Mouse (Mus musculus): ENCODE measurements around the gene Taf13. TPM values are rescaled to one million over a fixed set of nuclear protein-coding genes. Genes with fewer than 3 reads are reported as not detected.

The Taf13 gene
- 10 to 100 TPM; 34.9 to 35.4 TPM for total RNA-seq (2021)

- intact Hi-C loops (cut with DNase I) = no loop called here
- peak; percentile 98 to 99 for DNase-seq (ENCODE audit: low spot score in 2 of 2)
Observed at GRCm38 (mm10) chr3:108571443-108572294, at the start of gene Taf13. TSS of gene Taf13 (plus strand) at chr3:108571698.

- no peak for DNase-seq (ENCODE audit: low spot score in 2 of 2)
- intact Hi-C loops (cut with DNase I) = no loop called here
Observed at GRCm38 (mm10) chr3:108523415-108523814, 48.1 kb upstream of the Taf13 start.

- no peak for DNase-seq (ENCODE audit: low spot score in 2 of 2)
- intact Hi-C loops (cut with DNase I) = no loop called here
Observed at GRCm38 (mm10) chr3:108528489-108528888, 43.0 kb upstream of the Taf13 start.

GRCm38 (mm10) chr3:108533114-108533885, 38.2 kb upstream of the Taf13 start:
- intact Hi-C loops (cut with DNase I) = no loop called here
- DNase-seq (ENCODE audit: low spot score in 2 of 2) = no peak

DNA sequence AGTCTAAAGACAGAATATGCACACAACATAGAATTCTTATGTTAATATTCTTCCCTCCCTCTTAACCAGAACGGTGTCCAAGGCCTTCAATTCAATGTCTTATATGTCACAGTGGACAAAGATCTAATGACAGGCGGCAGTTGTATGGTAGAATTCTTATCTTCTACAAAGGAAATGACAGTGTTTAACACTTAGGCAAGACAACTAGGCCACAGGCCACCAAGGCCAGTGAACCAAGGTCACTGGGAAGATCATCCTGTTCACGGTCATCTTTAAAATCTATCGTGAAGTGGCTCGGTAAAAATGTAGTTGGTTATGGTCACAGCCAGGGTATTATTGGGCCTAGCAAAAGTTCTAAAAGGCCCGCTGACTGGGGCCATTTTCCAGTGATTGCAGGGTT, 37.5 kb upstream of the Taf13 start, which contains the start of gene 1700013F07Rik:
TSS of gene 1700013F07Rik (plus strand) at position 200 of the 400 bp plus-strand sequence.
- intact Hi-C loops (cut with DNase I) = no loop called here
- DNase-seq (ENCODE audit: low spot score in 2 of 2) = no peak

- intact Hi-C loops (cut with DNase I) = loop anchor here (1.0 kb wide), 1 partner anchor 55 kb away; the partner anchor contains the start of gene Wdr47
- DNase-seq (ENCODE audit: low spot score in 2 of 2) = peak; percentile 19 to 36
Observed at GRCm38 (mm10) chr3:108535896-108536516, 35.5 kb upstream of the Taf13 start.

DNA sequence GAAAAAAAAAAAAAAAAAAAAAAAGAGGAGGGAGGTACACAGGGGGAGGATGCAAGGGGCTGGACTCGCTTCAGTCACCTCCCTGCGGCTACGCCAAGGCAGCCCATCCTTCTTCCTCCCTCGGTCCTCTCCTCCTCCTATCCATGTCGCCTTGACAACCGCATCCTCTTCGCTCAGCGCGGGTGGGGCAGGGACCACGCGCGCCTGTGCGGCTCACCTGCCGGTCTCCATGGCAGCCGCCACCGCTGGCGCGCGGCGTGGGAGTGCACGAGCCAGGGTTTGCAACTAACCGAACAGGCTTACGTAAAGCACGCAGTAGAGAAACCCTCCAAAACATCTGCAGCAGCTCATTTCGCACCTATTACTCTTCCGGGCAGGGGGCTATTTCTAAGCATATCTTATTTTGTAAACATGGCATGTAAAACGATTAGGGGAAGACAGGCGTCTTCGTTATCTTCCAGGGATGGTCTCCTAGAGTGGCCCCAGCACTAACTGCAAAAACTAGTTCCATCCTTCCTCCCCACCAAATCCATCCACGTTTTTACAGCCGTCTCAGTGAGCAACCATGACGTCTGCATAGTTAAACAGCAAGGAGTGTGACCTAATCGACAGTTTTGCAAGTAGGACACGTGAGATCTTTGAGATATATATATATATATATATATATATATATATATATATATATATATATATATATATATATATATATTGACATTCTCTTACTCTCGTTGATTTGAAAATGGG, 34.8 kb upstream of the Taf13 start, which contains the start of gene 5330417C22Rik:
TSS of gene 5330417C22Rik (minus strand) at position 20 of the 744 bp plus-strand sequence.
- intact Hi-C loops (cut with DNase I) = loop anchor here (1.0 kb wide), 2 partner anchors 18 to 55 kb away; partner anchors contain the start of gene Wdr47
- DNase-seq (ENCODE audit: low spot score in 2 of 2) = peak; percentile 92 to 98

DNA sequence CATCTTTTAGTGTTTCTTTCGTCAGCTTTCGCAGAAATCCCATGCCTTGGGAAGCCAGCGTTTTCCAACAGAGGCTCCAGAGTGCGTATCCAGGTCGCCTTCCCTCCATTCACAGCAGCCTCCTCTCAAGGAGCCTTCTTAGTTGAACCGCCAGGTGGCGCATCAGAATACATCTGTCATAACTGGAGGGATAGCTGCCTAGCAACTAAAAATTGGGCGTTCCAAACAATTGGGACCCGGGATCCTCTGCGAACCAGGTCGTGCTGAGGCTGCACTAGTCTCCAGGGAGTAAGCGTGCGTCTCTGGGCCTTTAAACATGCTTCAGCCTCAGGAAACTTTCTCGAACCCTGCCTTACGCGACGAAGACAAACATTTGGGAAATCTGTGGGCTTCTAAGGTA, 34.2 kb upstream of the Taf13 start:
- DNase-seq (ENCODE audit: low spot score in 2 of 2) = peak; percentile 87 to 96
- intact Hi-C loops (cut with DNase I) = loop anchor here (1.0 kb wide), 1 partner anchor 17 kb away; no protein-coding TSS in a partner anchor

GRCm38 (mm10) chr3:108542299-108542698, 29.2 kb upstream of the Taf13 start:
- intact Hi-C loops (cut with DNase I) = no loop called here

GRCm38 (mm10) chr3:108554111-108554561, 17.4 kb upstream of the Taf13 start:
- intact Hi-C loops (cut with DNase I) = loop anchor here (1.0 to 5.0 kb wide), 2 partner anchors 17 to 147 kb away; no protein-coding TSS in a partner anchor
- peak; percentile 14 to 28 for DNase-seq (ENCODE audit: low spot score in 2 of 2)

More at GRCm38 (mm10) chr3:108542299-108542698, 29.2 kb upstream of the Taf13 start:
- no peak for DNase-seq (ENCODE audit: low spot score in 2 of 2)

- DNase-seq (ENCODE audit: low spot score in 2 of 2) = peak; percentile 92 to 97
- intact Hi-C loops (cut with DNase I) = loop anchor here (1.0 to 5.0 kb wide), 2 partner anchors 17 to 147 kb away; no protein-coding TSS in a partner anchor
Observed at GRCm38 (mm10) chr3:108554587-108555312, 16.7 kb upstream of the Taf13 start.

DNA sequence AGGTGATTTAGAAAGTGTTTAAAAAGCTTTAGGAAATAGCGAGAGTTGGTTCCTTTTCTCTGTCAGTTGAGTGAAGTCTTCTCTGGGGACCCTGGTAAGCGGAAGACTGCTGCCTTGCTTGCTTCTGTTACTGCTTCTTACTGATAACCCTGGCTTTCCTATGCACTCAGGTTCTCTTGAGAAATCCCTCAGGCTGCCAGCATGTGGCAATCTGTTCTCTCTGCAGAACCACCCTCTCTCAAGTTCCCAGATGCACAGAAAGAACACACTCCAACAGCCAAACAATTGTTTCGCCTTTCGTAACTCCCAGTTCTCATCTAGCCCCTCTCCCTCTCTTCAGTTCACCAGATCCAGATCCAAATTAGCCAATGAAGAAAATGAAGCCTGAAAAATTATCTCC, 13.6 kb upstream of the Taf13 start:
- no peak for DNase-seq (ENCODE audit: low spot score in 2 of 2)
- intact Hi-C loops (cut with DNase I) = no loop called here

DNA sequence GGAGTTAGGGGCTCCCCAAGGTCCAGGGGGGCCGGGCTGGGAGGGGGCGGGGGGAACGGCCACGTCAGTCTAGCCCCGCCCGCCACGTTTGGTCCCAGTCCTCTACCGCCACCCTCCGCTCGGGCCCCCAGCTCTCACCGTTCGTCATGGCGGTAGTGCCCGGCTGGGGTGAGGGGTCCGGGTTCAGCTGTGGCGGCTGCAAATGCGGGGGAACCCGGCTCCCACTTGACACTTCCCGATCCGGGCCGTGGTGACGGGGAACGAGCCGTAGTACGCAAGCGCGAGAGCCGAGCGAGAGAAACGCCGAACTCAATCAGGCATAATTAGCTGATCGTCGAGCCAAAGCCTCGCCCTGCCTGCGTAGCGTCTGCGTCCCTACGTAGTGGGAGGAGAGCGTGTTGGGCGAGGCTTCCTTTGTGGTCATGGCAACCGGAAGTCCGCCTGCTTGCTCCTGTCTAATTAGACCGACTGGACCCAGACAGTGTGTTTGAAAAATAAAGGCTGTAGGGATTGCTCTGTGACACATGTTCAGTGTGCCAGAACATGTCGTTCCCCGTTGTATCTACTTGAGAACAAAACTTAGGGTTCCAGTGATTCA, 9.3 kb upstream of the Taf13 start, which contains the start of gene Tmem167b:
TSS of gene Tmem167b (minus strand) at position 334 of the 598 bp plus-strand sequence.
- DNase-seq (ENCODE audit: low spot score in 2 of 2) = peak; percentile 98 to 99
- intact Hi-C loops (cut with DNase I) = loop anchor here (2.0 to 5.0 kb wide), 2 partner anchors 161 to 280 kb away; partner anchors contain the start of gene Sort1

- intact Hi-C loops (cut with DNase I) = loop anchor here (2.0 to 5.0 kb wide), 2 partner anchors 162 to 281 kb away; partner anchors contain the start of gene Sort1
- DNase-seq (ENCODE audit: low spot score in 2 of 2) = no peak
Observed at GRCm38 (mm10) chr3:108562777-108563271, 8.7 kb upstream of the Taf13 start.

DNA sequence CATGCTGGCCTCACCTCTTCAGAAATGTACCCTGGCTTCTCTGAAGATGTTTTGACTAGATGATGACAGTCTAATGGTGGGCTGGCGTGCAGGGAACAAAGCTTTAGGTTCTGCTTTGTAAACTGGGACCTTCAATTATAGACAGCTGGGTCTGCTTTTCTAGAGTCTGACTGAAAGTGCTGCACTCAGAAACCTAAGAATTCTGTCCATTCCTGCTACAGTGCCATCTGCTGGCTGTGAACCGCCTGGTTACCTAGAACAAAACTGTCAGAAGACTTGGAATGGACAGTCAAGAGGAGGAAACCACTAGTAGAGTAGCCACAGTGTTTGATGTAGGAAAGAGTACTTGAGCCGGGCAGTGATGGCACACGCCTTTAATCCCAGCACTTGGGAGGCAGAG, 8.2 kb upstream of the Taf13 start:
- DNase-seq (ENCODE audit: low spot score in 2 of 2) = peak; percentile 80 to 90
- intact Hi-C loops (cut with DNase I) = loop anchor here (2.0 to 5.0 kb wide), 2 partner anchors 163 to 281 kb away; partner anchors contain the start of gene Sort1

GRCm38 (mm10) chr3:108567990-108568877, 3.3 kb upstream of the Taf13 start:
- intact Hi-C loops (cut with DNase I) = no loop called here
- DNase-seq (ENCODE audit: low spot score in 2 of 2) = peak; percentile 11 to 50

Measured in left cerebral cortex, postnatal 25 days (tissue).